Mouse (Mus musculus) hindbrain, embryonic 14.5 days (tissue): ENCODE measurements around the gene Cnnm2. TPM values are rescaled to one million over a fixed set of nuclear protein-coding genes. Genes with fewer than 3 reads are reported as not detected.

Source experiments
- ATAC-seq: fragments of 200-750 bp; cut with Nextera tagmentation; 2 replicates; pipeline ENCODE4 v1.8.0; 2017; ENCODE audit warnings: moderate number of reproducible peaks, mild to moderate bottlenecking, moderate TSS enrichment, moderate library complexity; ENCODE audit not compliant: low FRiP score
- DNase-seq: peaks from one replicate; pipeline ENCODE4 v3.0.0-alpha.2; 2015; ENCODE audit warnings: low spot score
- H3K27ac ChIP-seq: fragments of 300-500 bp; sonication (generic); 2 replicates; pipeline ENCODE4 v1.5.1; 2014; ENCODE audit warnings: mild to moderate bottlenecking, moderate library complexity
- H3K27me3 ChIP-seq: fragments of 300-500 bp; sonication (generic); 2 replicates; pipeline ENCODE4 v1.6.1; 2014; ENCODE audit warnings: mild to moderate bottlenecking, low read length, mixed read lengths; ENCODE audit not compliant: control insufficient read depth, insufficient read depth
- H3K36me3 ChIP-seq: fragments of 300-500 bp; sonication (generic); replicated peaks from 2 replicates; pipeline ENCODE4 v1.6.1; 2014; ENCODE audit not compliant: control insufficient read depth, insufficient read depth
- H3K4me1 ChIP-seq: fragments of 300-500 bp; sonication (generic); replicated peaks from 2 replicates; pipeline ENCODE4 v1.6.1; 2014; ENCODE audit warnings: antibody characterized with exemption, low read length, mixed read lengths; ENCODE audit not compliant: control insufficient read depth, insufficient read depth
- H3K4me2 ChIP-seq: fragments of 300-500 bp; sonication (generic); replicated peaks from 2 replicates; pipeline ENCODE4 v1.6.1; 2014; ENCODE audit warnings: mild to moderate bottlenecking, moderate library complexity
- H3K4me3 ChIP-seq: fragments of 300-500 bp; sonication (generic); replicated peaks from 2 replicates; pipeline ENCODE4 v1.5.1; 2014; ENCODE audit warnings: mild to moderate bottlenecking, low read length
- H3K9ac ChIP-seq: fragments of 300-500 bp; sonication (generic); 2 replicates; pipeline ENCODE4 v1.6.1; 2014
- H3K9me3 ChIP-seq: fragments of 300-500 bp; sonication (generic); 2 replicates; pipeline ENCODE4 v1.6.1; 2016; ENCODE audit warnings: low read length; ENCODE audit not compliant: control insufficient read depth
- WGBS: fragments of 180-500 bp; shearing (Covaris S2); extraction: QIAGEN DNeasy Blood & Tissue Kit; methylation state at CpG from one replicate; pipeline ENCODE4 v1.1.7; 2014; 5-methylcytosine and 5-hydroxymethylcytosine counted together
- polyA plus RNA-seq: library from polyadenylated mRNA; unstranded; fragments of >200 nt; fragmentation: Nextera tagmentation; extraction: Ambion mirVana; gene quantifications from 2 replicates; pipeline ENCODE4 v1.2.1, GENCODE M21; 2014

The Cnnm2 gene
- polyA plus RNA-seq, 1 experiment from 2014 or later, result 10.8 TPM

DNA sequence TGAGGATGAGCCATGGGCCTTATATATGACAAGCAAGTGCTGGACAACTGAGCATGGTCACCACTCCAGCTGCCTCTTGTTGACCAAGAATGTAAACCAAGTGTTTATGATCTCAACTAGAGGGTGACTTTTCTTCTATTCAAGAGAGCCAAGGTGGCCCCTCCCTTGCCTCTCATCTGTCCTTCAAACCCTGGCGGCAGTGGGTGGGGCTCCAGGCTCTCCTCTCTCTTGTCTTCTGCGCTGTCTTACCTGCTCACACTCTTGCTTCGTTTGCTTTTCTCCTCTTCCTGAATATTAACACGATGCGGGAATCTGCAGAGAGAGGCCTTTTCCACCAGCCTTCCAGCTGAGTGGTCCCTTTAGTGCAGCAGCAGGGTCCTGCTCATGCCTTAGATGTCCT is 22.6 kb downstream of the Cnnm2 start:
- Histone ChIP-seq H3K4me1 (no peaks in the 10 kb centered on the region), H3K4me2 (no peak overlapping the region), H3K27me3 (no peaks in the 10 kb centered on the region), H3K36me3 (no peaks in the 10 kb centered on the region), H3K9ac (no peak overlapping the region), H3K4me3 (no peak overlapping the region), H3K27ac (no peak overlapping the region), H3K9me3 (no peaks in the 10 kb centered on the region)
- DNase-seq, result no peak
- no peak for ATAC-seq
- 77% methylated on average over 5 of the region's 5 CpGs for WGBS

DNA sequence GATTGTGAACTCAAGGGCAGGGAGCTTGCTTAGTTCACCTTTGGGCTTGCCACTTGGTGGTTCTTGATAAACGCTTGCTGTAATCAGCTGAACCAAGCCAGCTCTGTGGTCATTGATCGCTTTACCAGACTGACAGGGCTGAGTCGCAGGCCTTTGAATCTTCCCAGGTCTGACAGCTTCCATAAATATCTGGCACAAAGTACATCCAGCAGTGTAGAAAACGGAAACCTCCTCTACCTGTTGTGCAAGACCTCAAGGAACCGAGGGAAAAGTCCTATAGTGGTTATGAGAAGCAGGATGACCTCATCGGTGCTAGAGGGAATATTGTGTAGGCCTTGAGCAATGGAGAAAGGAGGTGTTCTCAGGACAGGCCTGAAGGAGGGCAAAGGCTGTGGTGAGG is 23.1 kb downstream of the Cnnm2 start:
- DNase-seq (no peak), ATAC-seq (no peak)
- 88% methylated on average over 6 of the region's 6 CpGs for WGBS
- H3K9me3 ChIP-seq, result no peaks in the 10 kb centered on the region
- H3K4me3 ChIP-seq, result no peak overlapping the region
- no peak overlapping the region for H3K27ac ChIP-seq
- H3K9ac ChIP-seq, result no peak overlapping the region
- no peaks in the 10 kb centered on the region for H3K27me3 ChIP-seq
- H3K4me2 ChIP-seq, result no peak overlapping the region
- H3K4me1 ChIP-seq, result no peaks in the 10 kb centered on the region
- H3K36me3 ChIP-seq, result no peaks in the 10 kb centered on the region

DNA sequence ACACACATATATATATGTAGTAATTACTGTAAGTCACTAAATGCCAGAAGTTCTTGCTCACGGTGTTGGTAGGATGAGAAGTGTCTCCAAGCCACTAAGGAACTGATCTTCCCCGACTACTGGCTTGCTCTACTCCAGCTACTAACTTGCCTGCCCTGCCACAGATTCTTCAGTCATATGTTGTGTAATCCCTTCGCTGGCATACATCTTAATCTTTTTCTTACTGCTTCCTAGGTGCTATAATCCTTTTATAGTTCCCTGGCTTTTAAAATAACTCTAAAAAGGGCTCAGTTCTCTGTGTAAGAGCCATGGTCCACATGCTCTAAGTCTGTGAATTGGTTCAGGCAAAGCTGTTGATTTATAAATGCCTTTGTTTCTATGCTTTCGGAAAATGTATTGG is 24.2 kb downstream of the Cnnm2 start:
- Histone ChIP-seq H3K36me3 (no peaks in the 10 kb centered on the region), H3K27ac (no peak overlapping the region), H3K4me1 (no peaks in the 10 kb centered on the region), H3K9me3 (no peaks in the 10 kb centered on the region), H3K9ac (no peak overlapping the region), H3K4me3 (no peak overlapping the region), H3K27me3 (no peaks in the 10 kb centered on the region), H3K4me2 (no peak overlapping the region)
- ATAC-seq (no peak), DNase-seq (no peak)
- WGBS, result 86% methylated on average over 4 of the region's 4 CpGs

DNA sequence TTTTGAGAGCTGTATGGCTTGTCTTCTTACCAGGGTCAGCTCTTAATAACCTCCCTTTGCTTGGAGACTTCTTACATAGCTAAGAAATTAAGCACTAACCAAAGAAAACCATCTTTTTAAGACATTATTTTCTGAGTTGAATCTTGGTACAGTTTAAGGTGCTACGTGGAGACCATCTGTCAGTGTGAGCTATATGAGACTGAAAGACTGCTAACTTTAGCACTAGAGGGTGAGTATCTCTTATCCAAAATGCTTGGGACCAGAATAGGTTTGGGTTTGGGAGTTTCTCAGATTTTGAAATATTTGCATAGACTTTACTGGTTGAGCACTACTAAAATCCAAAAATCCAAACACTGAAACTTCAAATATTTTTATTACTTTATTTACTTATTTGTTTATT is 28.4 kb downstream of the Cnnm2 start:
- WGBS, result 94% methylated on average over 1 of the region's 1 CpGs
- H3K9ac ChIP-seq, result no peak overlapping the region
- no peak for DNase-seq

DNA sequence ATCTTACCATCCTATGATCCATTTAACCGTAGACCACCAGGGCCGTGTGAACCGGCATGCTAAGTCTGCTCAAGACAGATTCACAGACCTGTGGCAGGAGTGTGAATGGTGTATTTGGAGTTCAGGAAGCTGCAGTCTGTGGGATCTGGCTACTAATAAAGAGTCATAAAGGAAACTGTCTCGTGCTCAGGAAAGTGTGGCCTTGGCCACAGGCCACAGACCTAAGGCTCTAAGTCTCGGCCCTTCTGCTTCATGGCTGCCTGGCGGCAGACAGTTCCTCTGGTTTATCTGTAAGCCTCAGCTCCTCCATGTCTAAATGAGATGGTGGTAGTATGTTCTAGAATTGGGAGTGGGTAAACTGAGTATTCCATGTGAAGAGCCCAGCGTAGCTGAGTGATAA is 30.0 kb downstream of the Cnnm2 start:
- H3K9me3 ChIP-seq, result no peaks in the 10 kb centered on the region
- no peaks in the 10 kb centered on the region for H3K36me3 ChIP-seq
- H3K9ac ChIP-seq, result no peak overlapping the region
- DNase-seq (no peak), ATAC-seq (no peak)
- 93% methylated on average over 7 of the region's 7 CpGs for WGBS
- H3K4me2 ChIP-seq, result no peak overlapping the region
- H3K27ac ChIP-seq, result no peak overlapping the region
- H3K27me3 ChIP-seq, result no peaks in the 10 kb centered on the region
- H3K4me1 ChIP-seq, result no peaks in the 10 kb centered on the region
- H3K4me3 ChIP-seq, result no peak overlapping the region

More for the DNA sequence above, 28.4 kb downstream of the Cnnm2 start:
- Histone ChIP-seq H3K4me2 (no peak overlapping the region), H3K27me3 (no peaks in the 10 kb centered on the region), H3K4me1 (no peaks in the 10 kb centered on the region), H3K36me3 (no peaks in the 10 kb centered on the region), H3K27ac (no peak overlapping the region), H3K4me3 (no peak overlapping the region), H3K9me3 (no peaks in the 10 kb centered on the region)
- no peak for ATAC-seq

DNA sequence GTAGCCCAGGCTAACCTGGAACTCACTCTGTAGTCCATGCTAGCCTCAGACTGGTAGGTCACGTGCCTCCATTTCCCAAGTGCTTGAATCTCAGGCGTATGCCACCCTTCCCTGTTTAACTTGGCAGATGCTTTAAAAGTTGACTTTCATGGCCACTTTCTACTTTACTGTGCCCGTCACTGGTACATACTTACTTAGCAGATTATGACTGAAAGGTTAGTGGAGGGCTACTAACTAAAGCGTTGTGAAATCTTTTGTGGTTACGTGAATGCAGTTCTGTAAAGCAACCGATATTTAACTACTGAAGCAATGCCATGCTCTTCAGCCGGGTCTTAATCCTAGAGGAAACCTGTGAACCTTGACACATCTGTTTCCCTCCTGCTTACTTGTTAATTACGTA is 30.5 kb downstream of the Cnnm2 start:
- Histone ChIP-seq H3K9me3 (no peaks in the 10 kb centered on the region), H3K36me3 (no peaks in the 10 kb centered on the region), H3K27ac (no peak overlapping the region), H3K4me2 (no peak overlapping the region), H3K4me3 (no peak overlapping the region), H3K4me1 (no peaks in the 10 kb centered on the region), H3K27me3 (no peaks in the 10 kb centered on the region), H3K9ac (no peak overlapping the region)
- 81% methylated on average over 8 of the region's 8 CpGs for WGBS
- DNase-seq (no peak), ATAC-seq (no peak)

DNA sequence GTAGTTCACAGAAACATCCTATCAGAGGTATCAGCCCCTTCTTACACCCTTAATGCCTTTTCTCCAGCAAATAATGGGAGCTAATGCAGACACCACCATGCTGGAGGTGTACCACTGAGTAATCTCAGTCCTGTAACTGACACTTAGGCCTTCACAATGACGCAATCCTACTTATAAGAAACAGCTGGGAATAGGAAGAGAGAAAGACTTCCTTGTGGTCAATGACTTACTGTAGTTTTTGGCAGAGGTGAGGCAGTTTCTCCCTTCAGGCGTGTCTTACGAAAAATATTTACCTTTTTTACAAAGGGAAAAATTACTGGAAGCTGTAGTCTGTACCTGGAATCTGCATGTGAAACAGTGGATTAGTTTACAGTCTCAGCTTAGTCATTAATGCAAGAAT is 31.1 kb downstream of the Cnnm2 start:
- Histone ChIP-seq H3K4me3 (no peak overlapping the region), H3K36me3 (no peaks in the 10 kb centered on the region), H3K4me2 (no peak overlapping the region), H3K9me3 (no peaks in the 10 kb centered on the region), H3K27me3 (no peaks in the 10 kb centered on the region), H3K27ac (no peak overlapping the region), H3K9ac (no peak overlapping the region), H3K4me1 (no peaks in the 10 kb centered on the region)
- 93% methylated on average over 3 of the region's 3 CpGs for WGBS
- no peak for ATAC-seq
- no peak for DNase-seq

DNA sequence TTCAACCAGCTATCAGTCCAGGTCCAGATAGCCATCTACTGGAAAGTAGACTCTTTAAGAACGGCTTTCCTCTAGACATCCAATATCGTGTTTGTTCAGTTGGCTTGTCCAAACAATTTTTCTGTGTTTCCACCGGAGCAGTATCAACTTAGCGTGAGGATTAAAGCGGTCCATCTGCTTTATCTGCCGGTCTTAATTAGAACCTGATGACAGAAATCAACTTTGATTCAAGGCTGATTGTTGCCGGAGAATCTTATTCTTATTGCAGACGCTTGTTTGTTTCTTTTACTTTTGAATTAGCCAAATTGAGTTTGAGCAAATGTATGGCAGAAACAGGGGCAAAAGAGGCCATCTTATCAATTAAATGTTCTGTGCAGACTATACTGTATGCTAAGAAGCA is 32.8 kb downstream of the Cnnm2 start:
- DNase-seq (no peak), ATAC-seq (no peak)
- H3K9ac ChIP-seq, result no peak overlapping the region
- H3K4me2 ChIP-seq, result no peak overlapping the region
- whole genome bisulfite sequencing, result 73% methylated on average over 8 of the region's 8 CpGs
- no peaks in the 10 kb centered on the region for H3K4me1 ChIP-seq
- H3K36me3 ChIP-seq, result no peaks in the 10 kb centered on the region
- H3K27ac ChIP-seq, result no peak overlapping the region
- no peaks in the 10 kb centered on the region for H3K27me3 ChIP-seq
- no peaks in the 10 kb centered on the region for H3K9me3 ChIP-seq
- H3K4me3 ChIP-seq, result no peak overlapping the region

DNA sequence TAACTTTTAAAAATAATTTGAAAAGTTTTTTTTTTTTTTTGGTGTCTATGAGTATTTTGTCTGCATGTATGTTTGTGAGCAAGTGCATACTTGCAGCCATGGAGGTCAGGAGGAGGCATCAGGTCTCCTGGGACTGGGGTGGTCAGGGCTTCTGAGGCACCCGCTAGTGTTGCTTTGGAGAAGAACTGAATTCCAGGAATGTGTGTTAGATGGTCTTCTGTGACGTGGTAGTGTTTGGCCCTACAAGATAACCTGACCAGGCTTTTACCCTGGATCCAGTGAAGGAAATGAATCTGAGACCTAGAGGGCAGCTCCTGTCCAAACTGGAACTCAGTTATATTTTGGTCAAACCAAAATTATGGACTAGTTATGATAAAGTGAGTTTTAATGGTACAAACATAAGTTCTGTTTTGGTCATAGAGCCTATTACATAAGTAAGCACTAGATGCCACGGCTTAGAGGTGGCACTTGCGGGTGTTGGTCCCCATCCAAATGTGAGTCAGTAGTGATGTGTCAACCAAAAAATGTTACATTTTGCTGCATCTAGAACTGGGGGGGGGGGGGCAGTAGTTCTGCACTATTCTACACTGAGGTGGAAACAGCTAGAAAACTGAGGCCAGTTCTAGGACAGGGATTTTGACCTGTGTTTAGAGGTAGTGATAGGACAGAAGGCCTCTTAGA is 38.6 kb downstream of the Cnnm2 start:
- ATAC-seq (no peak), DNase-seq (no peak)
- Histone ChIP-seq H3K4me3 (no peak overlapping the region), H3K9me3 (no peaks in the 10 kb centered on the region), H3K4me1 (peaks cover 4% of the 10 kb centered on the region; the same call in 1 of the 2 replicates), H3K36me3 (no peaks in the 10 kb centered on the region), H3K27me3 (no peaks in the 10 kb centered on the region), H3K9ac (no peak overlapping the region), H3K27ac (no peak overlapping the region), H3K4me2 (no peak overlapping the region)
- 92% methylated on average over 4 of the region's 4 CpGs for WGBS

DNA sequence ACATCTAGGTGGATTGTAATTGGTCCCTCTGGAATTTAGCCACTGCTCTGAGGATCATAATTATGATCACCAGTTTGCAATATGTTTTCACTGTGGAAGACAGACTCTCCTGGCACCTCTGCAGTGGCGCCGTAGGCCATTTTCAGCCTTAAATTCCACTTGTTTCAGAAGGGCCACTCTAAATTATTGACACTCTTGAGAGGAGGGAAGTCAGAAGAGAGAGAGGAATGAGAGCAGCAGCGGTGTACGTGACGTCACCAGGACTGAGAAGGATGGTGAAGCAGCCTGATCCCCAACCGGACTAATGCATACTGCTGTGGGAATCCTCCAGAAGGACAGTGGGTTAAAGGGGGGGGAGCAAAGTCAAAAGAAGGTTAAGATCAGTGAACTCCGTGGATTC is 40.1 kb downstream of the Cnnm2 start:
- WGBS, result 78% methylated on average over 7 of the region's 7 CpGs
- Histone ChIP-seq H3K27me3 (no peaks in the 10 kb centered on the region), H3K27ac (no peak overlapping the region), H3K4me1 (peaks cover 4% of the 10 kb centered on the region; the same call in 1 of the 2 replicates), H3K9ac (no peak overlapping the region), H3K36me3 (no peaks in the 10 kb centered on the region), H3K4me3 (no peak overlapping the region), H3K9me3 (no peaks in the 10 kb centered on the region), H3K4me2 (no peak overlapping the region)
- ATAC-seq, result no peak
- DNase-seq, result no peak
